Mouse (Mus musculus): Measurements from ENCODE around the gene Gm37240. TPM values are rescaled to one million over a fixed set of nuclear protein-coding genes. Genes with fewer than 3 reads are reported as not detected.

The Gm37240 gene
- polyA plus RNA-seq, 1 experiment from 2014 or later = 12.7 TPM

DNA sequence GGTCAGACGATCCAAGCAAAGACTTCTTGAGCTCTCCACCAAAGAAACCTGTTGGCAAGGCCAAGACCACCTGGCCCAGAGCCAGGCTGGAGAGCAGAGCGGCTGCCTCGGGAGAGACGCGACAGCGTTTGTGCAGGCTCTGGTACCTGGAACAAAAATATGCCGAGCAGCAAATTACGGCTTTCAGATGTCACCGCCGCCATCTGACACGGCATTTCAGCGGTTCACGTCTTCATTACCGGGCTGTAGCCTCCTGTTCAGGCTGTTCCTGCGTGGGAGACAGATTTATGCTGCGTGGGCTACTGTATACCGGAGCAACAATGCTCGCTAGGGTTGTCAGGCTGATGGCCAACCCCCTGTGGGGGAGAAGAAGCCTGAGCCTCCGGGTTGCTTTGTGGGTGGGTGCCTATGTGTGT lies 700.6 kb downstream of the Gm37240 start:
- Histone ChIP-seq H3K9ac (no peak overlapping the region), H3K27ac (no peak overlapping the region), H3K4me3 (peak overlapping the region; percentile 28), H3K27me3 (no peaks in the 10 kb centered on the region), H3K36me3 (no peaks in the 10 kb centered on the region), H3K4me2 (peak overlapping the region; percentile 58), H3K9me3 (replicated peaks) (no peaks in the 10 kb centered on the region), H3K4me1 (replicated peaks) (peaks cover 27% of the 10 kb centered on the region)
- WGBS = 17% methylated on average over 19 of the region's 19 CpGs
- no peak; the same call in 1 of the 2 replicates for ATAC-seq (replicated peaks; ENCODE audit: insufficient number of reproducible peaks, insufficient read depth, low FRiP score, low read depth)

DNA sequence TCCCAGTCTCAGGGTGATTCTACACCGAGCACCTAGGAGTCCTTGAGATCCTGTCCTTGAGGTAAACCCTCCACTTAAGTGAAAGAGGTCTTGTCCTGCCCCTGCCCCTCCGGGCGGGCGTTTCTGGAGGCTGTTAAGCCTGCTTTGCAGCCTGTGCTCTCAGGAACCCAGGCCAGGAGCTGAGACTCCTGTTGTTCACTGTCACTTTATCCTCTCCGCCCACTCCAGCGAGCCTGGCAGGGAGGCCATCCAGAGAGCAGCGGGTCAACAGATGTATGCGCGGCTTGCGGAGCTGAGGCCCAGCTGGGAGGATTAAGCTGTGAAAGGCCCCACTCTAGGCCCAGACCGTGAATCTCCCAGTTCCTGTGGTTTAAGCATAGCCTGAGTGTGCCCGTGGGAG lies 701.5 kb downstream of the Gm37240 start:
- H3K27ac ChIP-seq = peak overlapping the region; percentile 1; the same call in 1 of the 2 replicates
- H3K27me3 ChIP-seq = no peaks in the 10 kb centered on the region
- H3K9me3 ChIP-seq (replicated peaks) = no peaks in the 10 kb centered on the region
- no peak overlapping the region for H3K9ac ChIP-seq
- WGBS = 27% methylated on average over 12 of the region's 12 CpGs
- H3K4me3 ChIP-seq = no peak overlapping the region
- no peaks in the 10 kb centered on the region for H3K36me3 ChIP-seq
- H3K4me1 ChIP-seq (replicated peaks) = peaks cover 27% of the 10 kb centered on the region
- no peak overlapping the region for H3K4me2 ChIP-seq
- ATAC-seq (replicated peaks; ENCODE audit: insufficient number of reproducible peaks, insufficient read depth, low FRiP score, low read depth) = no peak

DNA sequence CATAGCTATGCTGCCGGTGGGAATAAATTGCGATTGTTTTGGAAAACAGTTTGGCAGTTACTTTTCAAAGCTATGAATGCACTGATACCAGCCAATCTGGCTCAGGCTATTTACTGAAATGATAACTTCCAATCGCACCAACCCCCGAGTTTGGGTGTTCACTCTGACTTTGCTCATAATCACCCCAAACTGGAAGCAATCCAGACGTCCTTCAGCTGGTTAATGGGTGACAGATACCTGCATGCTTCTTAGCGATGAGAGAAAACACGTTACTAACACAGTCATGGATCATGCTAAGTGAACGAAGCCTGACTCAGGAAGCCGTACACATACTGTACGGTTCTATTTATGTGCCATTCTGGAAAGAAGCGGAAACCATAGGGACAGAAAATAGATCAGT lies 702.4 kb downstream of the Gm37240 start:
- 58% methylated on average over 11 of the region's 11 CpGs for WGBS
- no peaks in the 10 kb centered on the region for H3K9me3 ChIP-seq (replicated peaks)
- no peak overlapping the region for H3K4me3 ChIP-seq
- no peak overlapping the region for H3K9ac ChIP-seq
- H3K4me2 ChIP-seq = no peak overlapping the region
- peaks cover 27% of the 10 kb centered on the region for H3K4me1 ChIP-seq (replicated peaks)
- no peaks in the 10 kb centered on the region for H3K27me3 ChIP-seq
- H3K27ac ChIP-seq = no peak overlapping the region
- no peaks in the 10 kb centered on the region for H3K36me3 ChIP-seq
- no peak for ATAC-seq (replicated peaks; ENCODE audit: insufficient number of reproducible peaks, insufficient read depth, low FRiP score, low read depth)

DNA sequence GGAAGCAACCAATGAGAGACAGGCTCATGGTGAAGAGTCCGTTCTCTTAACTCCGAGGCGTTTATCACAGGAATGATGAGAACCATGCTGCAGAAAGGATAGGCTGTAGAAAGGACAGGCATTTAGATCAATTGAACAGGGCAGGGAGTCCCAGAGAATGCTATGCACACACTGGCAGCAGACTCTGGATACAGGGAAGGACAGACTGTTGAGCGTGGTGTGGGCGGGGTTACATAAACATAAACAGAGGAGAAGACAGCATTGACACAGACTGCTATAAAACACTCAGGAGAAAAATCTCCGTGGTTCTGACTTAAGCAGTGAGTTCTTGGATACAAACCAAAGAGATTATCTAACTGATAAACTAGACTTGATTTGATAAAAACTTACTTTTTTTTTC lies 703.2 kb downstream of the Gm37240 start:
- Histone ChIP-seq H3K36me3 (no peaks in the 10 kb centered on the region), H3K4me3 (no peak overlapping the region), H3K4me1 (replicated peaks) (peaks cover 27% of the 10 kb centered on the region), H3K27ac (no peak overlapping the region), H3K27me3 (no peaks in the 10 kb centered on the region), H3K9me3 (replicated peaks) (no peaks in the 10 kb centered on the region), H3K9ac (no peak overlapping the region), H3K4me2 (no peak overlapping the region)
- ATAC-seq (replicated peaks; ENCODE audit: insufficient number of reproducible peaks, insufficient read depth, low FRiP score, low read depth) = no peak
- WGBS = 18% methylated on average over 6 of the region's 6 CpGs

DNA sequence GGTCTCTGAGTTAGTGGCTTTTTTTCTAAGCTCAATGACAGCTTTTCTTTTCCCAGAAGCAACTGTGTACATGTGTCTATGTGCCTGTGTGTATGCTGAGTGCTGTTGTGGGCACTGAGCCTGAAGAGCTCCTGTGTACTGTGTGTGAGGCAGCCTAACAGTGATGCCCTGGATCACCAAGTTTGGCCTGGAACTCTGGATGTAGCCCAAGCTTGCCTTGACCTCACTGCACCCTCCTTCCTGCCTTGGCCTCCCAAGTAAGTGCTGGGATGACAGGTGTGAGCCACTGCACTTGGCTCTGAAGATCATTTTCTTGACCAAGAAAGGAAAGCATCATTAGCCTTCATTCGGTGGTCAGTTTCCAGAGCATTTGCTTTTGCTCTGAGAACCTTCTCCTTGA lies 710.6 kb downstream of the Gm37240 start:
- 90% methylated on average over 1 of the region's 1 CpGs for WGBS
- no peak for ATAC-seq (replicated peaks; ENCODE audit: insufficient number of reproducible peaks, insufficient read depth, low FRiP score, low read depth)
- Histone ChIP-seq H3K4me1 (replicated peaks) (peaks cover 14% of the 10 kb centered on the region), H3K9ac (no peak overlapping the region), H3K4me3 (no peak overlapping the region), H3K27me3 (no peaks in the 10 kb centered on the region), H3K27ac (no peak overlapping the region), H3K9me3 (replicated peaks) (no peaks in the 10 kb centered on the region), H3K4me2 (no peak overlapping the region), H3K36me3 (no peaks in the 10 kb centered on the region)

DNA sequence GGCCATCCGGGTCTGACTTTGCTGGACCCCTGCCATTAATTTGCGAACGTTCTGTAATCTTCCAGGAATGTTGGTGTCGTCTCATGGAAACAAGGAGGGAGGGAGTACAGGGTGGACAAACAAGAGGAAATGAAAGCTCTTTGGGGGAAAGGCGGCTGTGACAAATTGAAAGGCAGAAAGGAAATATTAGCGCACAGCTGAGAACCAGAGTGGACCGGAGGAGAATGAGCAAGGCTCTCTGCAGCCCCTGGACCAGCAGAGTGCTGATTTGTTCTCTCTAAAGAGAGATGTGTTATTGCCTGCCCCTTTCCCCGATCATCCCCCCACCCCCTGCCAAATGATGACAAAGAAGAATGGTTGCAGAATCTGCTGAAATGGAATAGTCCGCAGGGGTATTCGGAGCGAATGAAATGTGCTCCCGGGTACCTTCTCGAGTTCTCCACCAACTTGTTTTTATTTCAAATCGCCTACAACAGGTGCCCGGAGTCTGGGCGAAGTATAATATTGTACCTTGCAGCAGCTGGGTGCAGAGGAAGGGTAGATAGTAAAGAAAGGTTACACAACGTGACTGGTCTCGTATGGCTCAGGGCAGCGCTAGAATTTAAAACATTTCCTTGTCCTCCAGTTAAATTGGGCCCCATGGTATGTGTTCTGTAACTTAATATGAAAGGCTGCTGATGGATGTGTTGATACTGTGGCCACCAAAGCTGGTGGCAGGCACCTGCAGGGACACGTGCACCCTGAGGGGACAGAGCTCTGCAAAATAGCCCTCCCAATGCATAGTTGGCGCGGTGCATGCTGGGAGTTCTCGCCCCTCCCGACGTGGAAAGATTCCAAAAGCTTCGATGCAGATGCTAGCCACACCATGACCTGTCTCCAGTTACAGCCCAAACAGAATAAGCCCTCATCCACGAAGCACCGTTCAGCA lies 712.5 kb downstream of the Gm37240 start:
- Histone ChIP-seq H3K9ac (no peak overlapping the region), H3K27me3 (no peaks in the 10 kb centered on the region), H3K4me3 (0 out of 2 replicates have a peak overlapping the region, but pooled peaks have one; percentile 4), H3K27ac (no peak overlapping the region), H3K4me1 (replicated peaks) (peaks cover 14% of the 10 kb centered on the region), H3K36me3 (no peaks in the 10 kb centered on the region), H3K4me2 (peak overlapping the region; percentile 39), H3K9me3 (replicated peaks) (no peaks in the 10 kb centered on the region)
- no peak for ATAC-seq (replicated peaks; ENCODE audit: insufficient number of reproducible peaks, insufficient read depth, low FRiP score, low read depth)
- WGBS = 49% methylated on average over 28 of the region's 28 CpGs

DNA sequence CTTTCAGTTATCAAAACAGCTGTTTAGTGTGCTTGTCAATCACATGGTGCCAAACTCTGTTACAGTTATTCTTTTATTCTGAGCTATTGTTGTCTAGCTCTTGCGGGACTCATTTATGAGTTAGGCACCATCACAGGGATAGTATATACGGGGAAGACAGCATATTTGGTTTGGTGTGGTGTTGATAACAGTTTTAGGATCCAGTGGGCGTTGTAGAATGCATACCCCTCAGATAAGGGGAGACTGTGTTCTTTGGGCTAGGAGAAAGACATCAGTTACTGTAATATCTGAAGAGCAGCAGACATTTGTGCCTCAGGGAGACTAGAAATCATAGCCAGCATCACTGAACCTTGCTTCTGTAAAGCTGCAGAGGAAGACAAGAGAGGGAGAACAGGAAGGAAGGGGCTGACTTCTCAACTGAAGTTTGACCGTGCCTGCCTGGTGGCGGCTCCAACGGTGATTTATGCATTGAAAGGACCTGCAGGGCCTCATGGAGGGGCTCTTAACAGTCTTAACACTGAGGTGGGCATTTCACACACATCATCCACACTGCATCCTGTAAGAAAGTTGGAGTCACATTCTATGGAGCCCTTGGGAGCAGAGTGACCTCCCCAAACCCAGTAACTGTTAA lies 713.8 kb downstream of the Gm37240 start:
- no peak overlapping the region for H3K9ac ChIP-seq
- no peaks in the 10 kb centered on the region for H3K36me3 ChIP-seq
- H3K4me2 ChIP-seq = no peak overlapping the region
- no peaks in the 10 kb centered on the region for H3K9me3 ChIP-seq (replicated peaks)
- ATAC-seq (replicated peaks; ENCODE audit: insufficient number of reproducible peaks, insufficient read depth, low FRiP score, low read depth) = no peak
- no peak overlapping the region for H3K4me3 ChIP-seq
- H3K4me1 ChIP-seq (replicated peaks) = peaks cover 14% of the 10 kb centered on the region
- WGBS = 57% methylated on average over 6 of the region's 6 CpGs
- no peak overlapping the region for H3K27ac ChIP-seq
- H3K27me3 ChIP-seq = no peaks in the 10 kb centered on the region

DNA sequence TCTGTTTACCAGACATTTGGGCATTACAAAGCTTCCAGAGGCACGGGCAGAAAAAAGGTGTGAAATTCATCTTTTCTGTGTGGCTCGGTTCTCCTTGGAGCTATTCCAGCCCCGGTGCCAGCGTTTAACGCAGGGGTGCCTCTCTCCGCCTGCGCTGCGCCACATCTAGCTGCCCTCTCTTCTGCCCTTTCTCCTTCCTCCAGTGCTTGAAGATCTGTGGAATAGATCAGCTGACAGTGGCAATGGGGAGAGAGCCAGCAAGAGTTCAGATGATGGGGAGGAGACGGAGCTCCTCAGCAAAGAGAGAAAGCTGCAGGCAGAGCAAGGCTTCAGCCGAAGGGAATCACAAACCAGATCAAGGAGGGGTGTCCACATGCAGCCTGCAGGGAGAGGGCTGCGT lies 714.8 kb downstream of the Gm37240 start:
- Histone ChIP-seq H3K9ac (no peak overlapping the region), H3K4me3 (no peak overlapping the region), H3K27ac (no peak overlapping the region), H3K9me3 (replicated peaks) (no peaks in the 10 kb centered on the region), H3K4me2 (no peak overlapping the region), H3K27me3 (no peaks in the 10 kb centered on the region), H3K36me3 (no peaks in the 10 kb centered on the region), H3K4me1 (replicated peaks) (peaks cover 14% of the 10 kb centered on the region)
- ATAC-seq (replicated peaks; ENCODE audit: insufficient number of reproducible peaks, insufficient read depth, low FRiP score, low read depth) = no peak
- 68% methylated on average over 11 of the region's 11 CpGs for WGBS

DNA sequence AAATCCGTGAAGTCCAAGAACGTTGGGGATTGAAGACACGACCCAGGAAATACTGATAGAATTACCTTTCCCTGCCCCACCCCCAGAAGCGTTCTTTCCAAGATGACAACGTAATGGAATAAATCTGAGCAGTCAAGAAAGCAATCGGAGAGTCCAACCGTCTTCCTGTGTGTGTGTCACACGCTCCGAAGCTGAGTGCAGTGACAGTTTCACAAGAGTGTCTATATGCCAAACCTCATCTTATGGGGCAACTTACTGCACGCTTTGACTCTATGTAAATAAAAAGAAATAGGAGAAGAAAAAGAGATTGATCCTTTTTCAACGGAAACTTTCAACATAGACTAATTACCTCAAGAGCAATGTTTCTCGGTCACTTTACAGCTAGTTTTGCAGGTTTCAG lies 715.2 kb downstream of the Gm37240 start:
- H3K4me2 ChIP-seq = no peak overlapping the region
- WGBS = 80% methylated on average over 12 of the region's 12 CpGs
- H3K9me3 ChIP-seq (replicated peaks) = no peaks in the 10 kb centered on the region
- ATAC-seq (replicated peaks; ENCODE audit: insufficient number of reproducible peaks, insufficient read depth, low FRiP score, low read depth) = no peak
- no peak overlapping the region for H3K9ac ChIP-seq
- H3K4me3 ChIP-seq = no peak overlapping the region
- no peaks in the 10 kb centered on the region for H3K36me3 ChIP-seq
- H3K4me1 ChIP-seq (replicated peaks) = peaks cover 14% of the 10 kb centered on the region
- H3K27me3 ChIP-seq = no peaks in the 10 kb centered on the region
- H3K27ac ChIP-seq = no peak overlapping the region

DNA sequence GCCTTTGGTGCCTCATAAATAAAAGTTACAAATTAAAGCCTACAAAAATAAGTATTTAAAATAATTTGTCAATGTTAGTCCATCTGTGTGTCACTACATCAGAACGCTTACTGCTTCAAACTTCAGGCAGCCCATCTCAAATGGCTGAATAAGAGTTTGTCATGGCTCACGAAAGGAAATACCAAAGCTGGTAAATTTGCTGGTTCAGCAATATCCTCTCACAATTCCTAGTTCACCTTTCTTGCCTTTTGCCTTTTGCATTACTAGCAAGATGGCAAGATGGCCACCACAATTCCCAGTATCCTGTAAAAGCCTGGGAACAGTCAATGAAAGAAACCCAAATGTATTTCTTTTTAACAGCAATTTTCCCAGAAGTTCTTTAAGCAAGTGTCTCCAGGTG lies 718.5 kb downstream of the Gm37240 start:
- 87% methylated on average over 2 of the region's 2 CpGs for WGBS
- Histone ChIP-seq H3K36me3 (no peaks in the 10 kb centered on the region), H3K4me1 (replicated peaks) (no peaks in the 10 kb centered on the region), H3K9ac (no peak overlapping the region), H3K9me3 (replicated peaks) (no peaks in the 10 kb centered on the region), H3K27ac (no peak overlapping the region), H3K4me3 (no peak overlapping the region), H3K27me3 (no peaks in the 10 kb centered on the region), H3K4me2 (no peak overlapping the region)
- ATAC-seq (replicated peaks; ENCODE audit: insufficient number of reproducible peaks, insufficient read depth, low FRiP score, low read depth) = no peak

DNA sequence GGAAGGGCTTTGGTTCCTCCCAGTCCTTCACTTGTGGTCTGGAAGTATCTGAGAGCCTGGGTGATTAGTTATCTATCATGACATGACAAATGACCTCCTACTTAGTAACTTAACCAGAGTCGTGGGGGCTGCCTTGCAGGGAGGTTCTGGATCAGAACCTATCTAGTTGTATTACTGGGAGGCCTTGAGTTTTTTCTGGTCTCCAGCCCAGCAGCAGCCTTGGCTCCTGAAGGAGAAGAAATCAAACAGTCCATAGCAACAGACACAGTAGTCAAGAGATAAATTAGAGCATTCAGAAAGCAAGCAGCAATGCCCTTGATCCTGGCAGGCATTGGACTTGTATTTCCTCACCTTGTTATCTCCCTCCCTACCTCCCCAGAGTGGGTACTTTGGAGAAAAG lies 722.4 kb downstream of the Gm37240 start:
- no peaks in the 10 kb centered on the region for H3K36me3 ChIP-seq
- WGBS = 29% methylated on average over 1 of the region's 1 CpGs
- no peak overlapping the region for H3K9ac ChIP-seq
- no peaks in the 10 kb centered on the region for H3K4me1 ChIP-seq (replicated peaks)
- H3K4me3 ChIP-seq = no peak overlapping the region
- no peaks in the 10 kb centered on the region for H3K27me3 ChIP-seq
- H3K27ac ChIP-seq = no peak overlapping the region
- no peak for ATAC-seq (replicated peaks; ENCODE audit: insufficient number of reproducible peaks, insufficient read depth, low FRiP score, low read depth)
- no peaks in the 10 kb centered on the region for H3K9me3 ChIP-seq (replicated peaks)
- no peak overlapping the region for H3K4me2 ChIP-seq

Measured in heart, embryonic 15.5 days (tissue).